Mouse (Mus musculus): ENCODE data around the gene Ppif.
A peak's percentile ranks its signal among the peaks of the same experiment; 100 is the strongest.

Gene Ppif

GRCm38 (mm10) chr14:25693888-25694568 is at the start of gene Ppif:
Ppif (plus strand) TSS chr14:25694154.
- peak; percentile 95 for DNase-seq (ENCODE audit: low spot score)

- no peak for DNase-seq (ENCODE audit: low spot score)
Observed at GRCm38 (mm10) chr14:25645717-25646116, 48.2 kb upstream of the Ppif start.

DNA sequence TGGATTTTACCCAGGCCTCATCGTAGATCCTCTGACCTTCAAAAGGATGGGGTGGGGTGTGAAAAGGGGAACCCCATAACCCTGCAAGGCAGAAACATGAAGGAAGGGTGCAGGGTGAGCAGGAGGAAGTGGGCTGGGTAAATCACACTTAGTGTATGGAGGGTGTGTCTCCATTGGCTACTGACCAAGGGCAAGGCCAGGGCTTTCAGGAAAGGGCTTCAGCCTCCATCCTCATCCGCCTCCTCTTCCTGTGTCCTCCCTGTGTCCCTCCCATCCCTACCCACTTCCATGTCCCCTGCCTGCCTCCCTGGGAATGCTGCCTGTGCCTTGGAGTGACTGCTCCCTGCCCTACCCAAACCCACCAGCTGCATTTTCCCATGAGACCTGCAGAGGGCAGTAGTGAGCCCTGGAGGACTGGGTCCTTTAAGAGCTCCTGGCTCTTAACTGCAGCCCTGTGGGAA is 47.8 kb upstream of the Ppif start:
- peak; percentile 23 for DNase-seq (ENCODE audit: low spot score)

DNA sequence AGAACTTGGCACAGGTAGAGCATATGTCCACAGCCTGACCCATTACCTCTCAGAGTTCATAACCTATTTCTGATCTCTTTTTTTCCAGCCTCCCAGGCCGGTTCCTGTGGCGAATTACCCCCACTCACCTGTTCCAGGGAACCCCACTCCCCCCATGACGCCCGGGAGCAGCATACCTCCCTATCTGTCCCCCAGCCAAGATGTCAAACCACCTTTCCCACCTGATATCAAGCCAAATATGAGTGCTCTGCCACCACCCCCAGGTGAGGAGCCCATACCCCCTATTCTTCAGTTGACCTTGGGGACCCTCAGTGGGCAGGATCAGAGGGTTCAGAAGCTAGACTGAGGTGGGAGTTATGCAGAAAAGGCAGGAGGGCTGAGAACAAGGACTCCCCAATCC is 42.8 kb upstream of the Ppif start:
- DNase-seq (ENCODE audit: low spot score): no peak

DNA sequence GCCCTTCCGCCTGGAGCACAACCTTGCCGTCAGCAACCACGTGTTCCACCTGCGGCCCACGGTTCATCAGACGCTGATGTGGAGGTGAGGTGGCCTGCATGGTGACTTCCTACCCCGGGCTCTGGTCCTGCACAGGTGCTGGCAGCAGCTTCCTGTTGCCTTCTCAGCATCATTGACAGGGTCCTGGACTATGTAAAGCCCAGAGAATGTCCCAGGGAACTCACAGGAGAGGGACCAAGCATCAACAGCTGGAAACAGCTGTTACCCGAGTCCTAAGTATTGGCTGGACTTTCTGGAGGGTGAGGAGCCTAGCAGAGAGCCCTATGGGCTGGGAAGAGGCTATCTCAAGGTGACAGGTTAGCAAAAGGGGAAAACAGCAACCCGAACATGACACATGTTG is 42.0 kb upstream of the Ppif start:
- no peak for DNase-seq (ENCODE audit: low spot score)

DNA sequence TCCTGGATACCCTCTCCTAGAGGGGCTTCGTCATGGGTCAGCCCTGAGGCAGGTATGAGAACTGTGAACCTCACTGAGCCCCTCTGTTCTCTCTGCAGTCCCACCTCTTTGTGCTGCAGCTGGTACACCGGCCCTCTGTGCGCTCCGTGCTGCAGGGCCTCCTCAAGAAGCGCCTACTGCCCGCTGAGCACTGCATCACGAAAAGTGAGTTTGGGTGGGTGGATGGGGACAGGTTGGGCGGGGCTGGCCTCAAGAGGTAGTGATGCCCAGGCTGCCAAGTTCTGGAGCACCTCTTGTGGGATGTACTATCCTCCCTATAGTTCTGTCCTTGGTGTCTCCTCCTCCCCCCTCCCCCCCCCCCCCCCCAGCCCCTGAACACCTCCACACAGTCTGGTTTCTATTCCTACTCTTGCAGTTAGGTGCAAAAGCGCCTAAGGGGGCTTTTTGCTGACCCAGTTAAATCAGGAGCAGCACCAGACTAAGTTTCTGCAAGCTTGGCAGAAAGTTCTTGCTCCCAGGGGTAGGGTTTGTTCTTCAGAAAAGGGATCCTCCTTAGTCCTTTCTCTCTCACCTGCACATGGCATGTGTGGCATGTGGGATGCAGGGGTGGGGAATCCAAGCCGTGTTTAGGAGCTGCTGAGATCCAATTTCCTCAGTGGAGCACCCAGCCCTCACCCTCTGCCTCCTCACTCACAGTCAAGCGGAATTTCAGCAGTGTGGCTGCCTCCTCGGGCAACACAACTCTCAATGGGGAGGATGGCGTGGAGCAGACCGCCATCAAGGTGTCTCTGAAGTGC is 39.4 kb upstream of the Ppif start:
- no peak for DNase-seq (ENCODE audit: low spot score)

GRCm38 (mm10) chr14:25660661-25661060 is 33.3 kb upstream of the Ppif start:
- no peak for DNase-seq (ENCODE audit: low spot score)

DNA sequence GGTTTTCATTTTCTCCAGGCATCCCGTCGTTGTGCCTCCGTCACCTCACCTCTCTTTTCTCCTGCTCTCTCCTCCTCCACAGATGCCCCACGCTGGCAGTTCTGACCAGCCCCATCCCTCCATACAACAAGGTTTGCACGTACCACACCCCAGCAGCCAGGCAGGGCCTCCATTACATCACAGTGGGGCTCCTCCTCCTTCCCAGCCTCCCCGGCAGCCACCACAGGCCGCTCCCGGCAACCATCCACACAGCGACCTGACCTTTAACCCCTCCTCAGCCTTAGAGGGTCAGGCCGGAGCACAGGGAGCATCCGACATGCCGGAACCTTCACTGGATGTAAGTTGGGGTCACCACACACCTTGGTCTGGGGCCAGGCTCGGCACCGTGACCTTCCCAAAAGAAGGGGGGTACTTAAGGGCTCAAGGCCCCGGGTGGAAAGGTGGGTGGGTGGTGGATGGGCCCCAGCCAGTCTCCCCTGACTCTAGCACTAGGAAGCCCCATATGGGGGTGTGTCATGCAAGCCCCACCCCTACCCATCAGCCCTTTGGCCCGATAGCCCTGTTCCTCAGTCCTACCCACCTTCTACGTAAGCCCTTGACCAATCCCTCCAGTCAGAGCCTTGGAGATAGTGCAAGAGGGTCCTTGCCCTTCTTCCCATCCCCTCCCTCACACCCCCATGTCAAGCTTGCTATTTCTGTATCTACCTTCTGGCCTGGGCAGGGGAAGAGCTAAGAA is 32.6 kb upstream of the Ppif start:
- no peak for DNase-seq (ENCODE audit: low spot score)

DNA sequence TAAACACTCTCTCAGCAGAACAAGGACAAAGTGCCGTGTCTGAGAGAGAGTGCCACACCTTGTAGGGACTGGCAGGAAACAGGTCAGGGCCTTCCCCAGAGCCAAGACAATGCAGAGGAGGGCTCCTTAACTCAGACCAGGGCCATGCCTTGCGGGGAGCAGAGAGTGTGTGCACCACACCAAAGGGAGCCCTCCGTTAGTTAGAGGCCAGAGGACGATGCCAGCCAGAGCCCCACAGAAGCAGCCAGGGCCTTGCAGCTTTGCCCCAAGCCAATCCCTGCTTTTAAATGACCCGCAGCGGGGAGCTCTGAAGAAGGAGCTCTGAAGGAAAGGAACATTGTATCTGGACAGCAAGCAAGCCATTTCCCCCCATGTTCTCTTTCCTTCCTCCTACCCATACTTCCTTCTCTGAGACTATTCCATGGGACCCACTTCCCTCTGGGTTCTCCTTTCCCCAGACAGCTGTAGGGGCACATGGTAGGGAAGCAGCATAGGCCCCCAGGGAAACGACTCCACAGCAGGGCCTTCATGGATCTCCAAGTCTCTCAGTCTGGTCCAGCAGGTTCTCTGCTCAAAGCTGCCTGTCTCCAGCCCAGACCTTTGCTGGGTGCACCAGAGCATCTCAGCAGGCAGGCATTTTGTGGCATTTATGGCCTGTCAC is 30.2 kb upstream of the Ppif start:
- DNase-seq (ENCODE audit: low spot score): no peak

DNA sequence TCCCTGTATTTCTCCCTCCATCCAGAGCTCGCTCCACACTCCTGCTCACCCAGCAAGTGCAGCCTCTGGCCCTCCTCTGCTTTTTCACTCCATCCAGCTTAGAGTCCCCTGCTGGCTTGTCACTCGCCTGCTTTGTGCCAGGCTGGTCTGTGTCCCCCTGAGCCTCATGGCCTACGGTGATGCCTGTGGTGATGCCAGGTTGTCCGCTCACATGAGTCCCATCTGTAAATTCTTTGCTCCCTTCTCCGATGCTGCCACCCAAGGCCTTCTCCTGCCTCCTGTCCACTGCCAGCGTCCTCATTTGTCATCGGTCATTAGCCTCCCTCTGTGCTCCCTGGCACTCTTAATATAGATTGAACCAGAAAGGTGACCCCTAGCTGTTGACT is 29.7 kb upstream of the Ppif start:
- DNase-seq (ENCODE audit: low spot score): no peak

- DNase-seq (ENCODE audit: low spot score): no peak
Observed at GRCm38 (mm10) chr14:25665314-25665970, 28.5 kb upstream of the Ppif start.

GRCm38 (mm10) chr14:25666668-25667376 is 27.1 kb upstream of the Ppif start:
- no peak for DNase-seq (ENCODE audit: low spot score)

DNA sequence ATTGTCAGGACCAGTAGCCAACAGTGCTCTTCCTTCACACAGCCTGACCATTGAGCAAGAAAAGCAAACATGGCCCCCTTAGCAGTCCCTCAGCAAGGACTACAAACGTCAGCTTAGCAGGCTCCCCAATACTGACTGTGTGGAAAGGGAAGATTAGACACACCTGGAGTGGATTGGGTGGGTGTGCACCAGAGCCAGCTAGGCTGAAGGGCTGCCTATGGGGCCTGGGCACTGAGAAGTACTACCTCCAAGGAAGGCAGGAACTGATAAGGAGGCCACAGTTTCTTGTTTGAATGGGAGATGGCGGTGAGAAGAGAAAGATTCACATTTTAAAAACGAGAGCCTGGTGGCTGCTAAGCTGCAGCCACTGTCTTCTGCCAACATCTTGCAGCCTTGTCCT is 26.4 kb upstream of the Ppif start:
- DNase-seq (ENCODE audit: low spot score): no peak

- DNase-seq (ENCODE audit: low spot score): no peak
Observed at GRCm38 (mm10) chr14:25679625-25680024, 14.3 kb upstream of the Ppif start.

DNA sequence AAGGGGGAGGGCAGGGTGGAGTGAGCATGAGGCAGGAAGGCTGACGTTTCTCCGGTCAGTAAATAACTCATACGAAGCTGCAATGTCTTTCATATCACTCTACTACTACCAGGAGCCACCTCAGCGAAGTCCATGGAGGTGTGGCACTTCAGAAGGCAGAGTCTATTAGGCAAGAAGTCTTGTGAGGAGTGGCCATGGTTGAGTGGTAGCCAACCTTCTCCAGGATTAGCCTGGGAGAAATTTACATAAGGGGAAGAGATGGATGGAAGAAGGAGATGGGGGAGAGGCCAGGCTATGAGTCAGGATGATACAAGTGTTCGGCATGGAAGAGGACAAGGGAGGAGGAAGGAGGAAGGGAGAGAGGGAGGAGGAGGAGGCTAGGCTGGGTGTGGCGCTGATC is 11.9 kb upstream of the Ppif start:
- DNase-seq (ENCODE audit: low spot score): no peak

DNA sequence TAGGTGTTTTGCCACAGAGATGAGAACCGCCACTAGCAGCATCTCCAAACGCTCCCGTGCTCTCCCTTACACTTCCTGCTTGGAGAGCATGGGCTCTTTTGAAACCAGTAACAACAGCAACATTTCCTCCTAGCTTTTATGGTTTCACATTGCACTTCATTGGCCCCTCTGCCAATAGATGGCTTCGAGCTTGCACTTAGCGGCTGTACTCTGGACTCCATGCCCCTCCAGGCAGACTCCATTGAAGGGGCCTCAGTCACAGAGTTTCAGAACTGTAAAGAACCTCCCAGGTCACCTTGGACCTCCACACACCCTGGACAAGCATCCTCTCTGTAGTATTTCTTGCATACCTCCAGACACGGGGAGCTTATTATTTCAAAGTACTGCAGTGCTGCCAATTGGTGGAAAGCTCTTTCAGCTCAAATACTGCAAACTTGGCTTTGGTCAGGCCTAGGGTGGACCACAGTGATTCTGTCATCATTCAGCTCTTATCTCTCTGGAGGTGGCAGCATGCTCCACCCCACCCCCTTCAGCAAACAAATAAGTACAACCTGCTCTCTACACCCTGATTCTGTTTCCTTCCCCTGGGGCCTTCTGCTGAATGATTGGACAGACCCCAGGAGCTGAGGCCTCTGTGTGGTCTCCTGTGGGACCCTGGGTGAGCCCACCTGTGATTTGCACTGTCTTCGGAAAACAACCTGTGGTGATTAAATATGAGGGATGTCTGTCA is 7.6 kb upstream of the Ppif start:
- DNase-seq (ENCODE audit: low spot score): no peak

DNA sequence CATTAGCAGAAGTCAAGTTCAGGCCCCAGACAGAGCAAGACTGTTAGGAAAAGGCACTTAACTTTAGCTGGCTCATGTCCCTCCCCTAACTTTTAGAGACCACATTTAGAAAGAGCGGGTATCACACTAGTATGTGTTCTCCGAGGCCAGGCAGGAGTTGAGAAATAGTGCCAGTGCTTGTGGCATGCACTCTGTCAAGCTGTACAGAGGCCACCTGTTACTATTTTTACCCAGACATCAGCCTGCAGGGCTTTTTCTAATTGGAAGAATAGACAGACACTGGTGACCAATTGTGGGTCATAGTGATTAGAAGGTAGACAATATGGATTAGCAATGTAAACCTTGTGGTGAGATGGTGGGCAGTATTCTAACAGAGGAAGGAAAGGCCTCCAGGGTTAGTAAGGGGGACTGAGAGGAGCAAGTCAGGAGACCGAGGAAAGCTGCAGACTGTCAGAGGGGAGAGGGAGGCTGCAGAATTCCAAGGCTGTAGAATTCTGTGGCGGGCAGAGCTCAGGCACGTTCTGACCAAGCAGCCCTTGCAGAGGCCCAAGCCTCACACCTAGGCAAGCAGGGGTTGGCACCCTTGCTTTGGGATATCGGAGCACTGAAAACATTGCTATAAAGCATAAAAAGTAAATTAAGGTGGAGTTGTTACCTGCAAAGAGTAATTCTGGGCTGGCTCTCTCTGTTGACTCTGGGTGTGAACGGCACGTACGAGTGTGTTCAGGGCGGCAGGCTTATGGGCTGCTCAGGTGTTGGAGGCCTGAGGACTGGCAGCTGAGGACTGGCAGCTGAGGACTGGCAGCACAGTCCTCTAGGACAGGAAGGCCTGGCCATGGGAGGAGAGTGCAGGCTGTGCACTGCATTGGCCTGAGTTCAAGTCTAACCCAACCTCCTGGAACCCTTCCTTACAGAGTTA is 6.7 kb upstream of the Ppif start:
- no peak for DNase-seq (ENCODE audit: low spot score)

GRCm38 (mm10) chr14:25693271-25693887 is 575 bp upstream of the Ppif start:
- no peak for DNase-seq (ENCODE audit: low spot score)

DNA sequence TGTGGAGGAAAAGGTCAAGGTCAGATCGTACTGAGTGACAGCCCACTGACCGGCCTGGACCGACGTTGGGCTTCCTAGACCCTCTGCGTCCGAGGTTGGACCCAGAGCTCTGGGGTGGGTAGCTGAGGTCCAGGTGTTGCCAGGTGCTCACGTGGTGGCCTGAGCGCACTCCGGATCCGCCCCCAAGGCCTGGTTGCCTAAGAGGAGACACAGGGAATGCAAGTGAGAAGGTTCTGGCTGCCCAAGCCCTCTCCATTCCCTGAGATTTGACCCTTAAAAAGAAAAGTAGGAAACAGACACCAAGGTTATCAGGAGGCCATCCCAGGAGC is 579 bp downstream of the Ppif start:
- DNase-seq (ENCODE audit: low spot score): no peak
